Mouse (Mus musculus) 3T3-L1 (cell line): Measurements from ENCODE around the gene Ticrr.

Source experiments
- DNase-seq: peaks from one replicate; pipeline ENCODE4 v3.0.0-alpha.2; 2015; ENCODE audit warnings: low read depth, low spot score

Gene Ticrr

GRCm38 (mm10) chr7:79680231-79680630 lies 20.2 kb downstream of the Ticrr start:
- no peak for DNase-seq

DNA sequence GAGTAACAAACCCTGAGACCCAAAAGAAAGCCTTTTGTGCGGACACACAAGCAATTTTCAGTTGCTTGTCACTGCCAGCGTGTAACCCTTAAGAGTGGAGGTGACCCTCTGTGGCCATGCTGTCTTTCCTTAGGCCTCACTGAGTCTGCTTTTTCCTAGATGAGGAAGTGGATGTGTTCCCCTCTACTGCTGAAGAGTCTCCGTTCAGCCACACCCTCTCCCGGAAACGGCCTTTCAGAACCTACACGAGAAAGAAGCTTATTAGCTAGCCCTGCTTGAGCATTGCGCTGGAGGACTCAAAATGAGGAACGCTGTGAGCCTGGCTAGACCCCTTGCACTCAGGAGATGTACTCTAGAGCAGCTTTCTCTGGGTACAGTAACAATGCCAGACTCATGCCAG lies 36.5 kb downstream of the Ticrr start:
- DNase-seq = no peak

- DNase-seq = no peak
These were observed 42.8 kb downstream of the Ticrr start for GRCm38 (mm10) chr7:79702755-79703154.

GRCm38 (mm10) chr7:79705210-79705609 lies 45.2 kb downstream of the Ticrr start:
- no peak for DNase-seq

DNA sequence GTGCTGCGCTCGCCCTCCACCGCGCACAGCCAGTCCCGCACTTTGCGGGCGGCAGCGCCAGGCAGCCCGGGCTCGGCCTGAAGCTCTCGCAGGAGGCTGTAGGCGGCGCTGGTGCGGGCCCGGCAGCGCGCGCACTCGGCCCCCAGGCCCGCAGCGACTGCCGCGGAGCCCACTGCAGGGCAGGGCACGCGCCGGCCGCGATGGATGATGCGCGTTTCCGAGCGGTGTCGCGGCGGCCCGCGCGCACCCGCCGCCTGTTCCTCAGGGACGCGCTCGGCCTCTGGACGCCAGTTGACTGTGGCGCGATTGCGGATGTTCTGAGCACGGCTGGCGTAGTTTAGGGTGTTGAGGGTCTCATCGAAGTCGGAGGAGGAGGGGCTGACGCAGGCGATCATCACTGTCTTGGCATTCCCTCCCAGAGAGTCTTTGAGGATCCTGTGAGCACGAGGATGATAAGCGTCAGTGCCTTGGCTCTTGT lies 50.2 kb downstream of the Ticrr start:
- DNase-seq = no peak

- no peak for DNase-seq
These were observed 50.8 kb downstream of the Ticrr start for GRCm38 (mm10) chr7:79710831-79711230.

- DNase-seq = peak; percentile 64
These were observed 55.4 kb downstream of the Ticrr start, which contains the start of gene Kif7 for GRCm38 (mm10) chr7:79715187-79715981. Gene Kif7 (minus strand): TSS chr7:79715720.

DNA sequence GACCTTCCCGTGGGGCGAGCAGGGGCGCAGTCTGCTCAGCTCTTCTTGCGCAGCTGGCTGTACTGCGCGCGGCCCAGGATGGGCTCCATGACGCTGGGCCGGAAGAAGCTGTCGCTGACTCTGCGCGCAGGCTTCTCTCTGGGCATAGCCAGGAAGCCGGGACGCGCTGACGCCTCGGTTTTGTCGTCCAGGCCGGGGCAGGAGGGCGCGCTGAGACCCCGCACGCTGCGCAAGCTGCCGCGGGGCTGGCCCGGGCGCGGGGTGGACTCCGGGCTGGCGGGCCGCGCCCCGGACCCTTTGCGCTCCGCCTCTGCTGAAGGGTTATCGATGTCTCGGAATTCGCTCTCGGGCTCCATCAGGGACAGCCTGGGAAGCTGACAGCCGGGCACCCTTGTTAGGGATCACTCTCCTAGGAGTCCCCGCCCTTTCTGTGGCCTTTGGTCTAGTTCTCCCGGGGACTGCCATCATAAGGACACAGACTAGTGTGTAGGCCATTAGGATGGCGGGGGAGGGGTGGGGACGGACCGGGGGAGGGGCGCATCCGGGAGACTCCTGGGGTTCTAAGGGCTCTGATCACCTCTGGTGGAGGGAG lies 61.5 kb downstream of the Ticrr start:
- DNase-seq = no peak

DNA sequence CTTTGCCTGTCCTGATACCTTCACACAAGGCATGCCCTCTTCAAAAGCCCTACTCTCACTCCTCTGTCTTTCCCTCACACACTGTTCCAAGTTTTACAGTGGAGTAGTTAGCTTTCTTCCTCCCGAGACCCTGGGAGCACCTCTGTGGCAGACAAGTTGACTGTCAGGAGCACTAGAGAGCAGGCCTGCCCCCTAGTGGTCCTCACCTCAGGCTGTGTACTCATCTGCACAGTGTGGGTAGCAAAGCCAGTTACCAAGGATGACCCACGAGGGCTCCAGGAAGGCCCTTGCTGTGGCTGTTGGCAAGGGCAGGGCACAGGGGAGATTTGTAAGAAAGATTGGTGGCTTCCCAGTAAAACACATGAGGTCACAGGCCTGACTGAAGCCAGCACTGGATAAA lies 67.1 kb downstream of the Ticrr start:
- DNase-seq = peak; percentile 58

- peak; percentile 74 for DNase-seq
These were observed 68.2 kb downstream of the Ticrr start for GRCm38 (mm10) chr7:79728219-79728618.

GRCm38 (mm10) chr7:79729169-79729568 lies 69.2 kb downstream of the Ticrr start:
- DNase-seq = peak; percentile 76

DNA sequence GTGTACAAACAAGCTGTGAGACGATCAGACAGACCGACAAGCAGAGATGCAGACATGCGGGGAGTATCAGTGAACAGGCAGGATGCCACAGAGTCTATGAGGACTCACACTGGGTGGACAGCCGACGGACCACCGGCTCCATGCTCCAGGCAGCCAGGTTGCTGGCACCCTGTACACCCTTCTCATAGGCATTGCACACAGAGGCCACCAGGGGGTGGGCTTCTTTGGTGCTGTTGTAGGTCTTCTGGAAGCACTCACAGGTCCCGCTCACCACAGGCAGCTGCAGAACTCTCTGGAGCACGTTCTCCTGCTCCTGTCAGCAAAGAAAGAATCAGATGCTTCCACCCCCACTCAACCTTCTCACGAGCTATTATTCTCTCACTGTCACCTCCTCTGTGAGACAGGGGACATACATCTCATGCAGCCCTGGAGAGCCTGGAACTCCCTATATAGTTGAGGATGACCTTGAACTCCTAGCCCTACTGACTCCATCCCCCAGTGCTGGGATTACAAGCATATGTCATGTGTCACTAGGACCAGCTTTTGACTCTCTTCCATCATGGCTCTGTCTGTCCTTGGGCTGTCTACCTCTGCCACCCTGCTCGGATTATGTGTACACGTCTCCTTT lies 69.9 kb downstream of the Ticrr start:
- DNase-seq = peak; percentile 58

GRCm38 (mm10) chr7:79731438-79731837 lies 71.4 kb downstream of the Ticrr start:
- no peak for DNase-seq

- no peak for DNase-seq
These were observed 72.6 kb downstream of the Ticrr start, which contains the start of gene Plin1 for GRCm38 (mm10) chr7:79732622-79733021. Gene Plin1 (minus strand): TSS chr7:79732903.

GRCm38 (mm10) chr7:79734563-79734962 lies 74.6 kb downstream of the Ticrr start:
- DNase-seq = no peak

- DNase-seq = no peak
These were observed 76.5 kb downstream of the Ticrr start for GRCm38 (mm10) chr7:79736511-79736910.

GRCm38 (mm10) chr7:79738913-79739312 lies 78.9 kb downstream of the Ticrr start:
- DNase-seq = no peak

DNA sequence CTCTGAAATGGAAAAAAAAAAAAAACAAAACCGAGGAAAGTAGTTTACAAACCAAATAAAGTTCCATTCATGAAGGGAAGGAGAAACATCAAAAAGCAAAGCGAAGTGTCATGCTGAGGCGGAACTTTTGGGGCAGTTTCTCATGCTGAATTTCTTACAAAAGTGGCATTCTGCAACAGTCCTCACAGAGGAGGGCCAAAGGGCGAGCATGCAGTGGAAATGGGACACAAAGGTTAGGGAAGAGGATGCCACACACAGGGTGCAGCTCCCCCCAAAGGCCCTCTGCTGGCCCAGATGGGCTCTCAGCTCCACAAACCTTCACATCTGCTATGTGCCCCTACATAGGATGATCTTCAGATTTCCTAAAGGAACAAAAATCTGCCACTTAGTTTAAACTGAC lies 80.3 kb downstream of the Ticrr start:
- DNase-seq = no peak

DNA sequence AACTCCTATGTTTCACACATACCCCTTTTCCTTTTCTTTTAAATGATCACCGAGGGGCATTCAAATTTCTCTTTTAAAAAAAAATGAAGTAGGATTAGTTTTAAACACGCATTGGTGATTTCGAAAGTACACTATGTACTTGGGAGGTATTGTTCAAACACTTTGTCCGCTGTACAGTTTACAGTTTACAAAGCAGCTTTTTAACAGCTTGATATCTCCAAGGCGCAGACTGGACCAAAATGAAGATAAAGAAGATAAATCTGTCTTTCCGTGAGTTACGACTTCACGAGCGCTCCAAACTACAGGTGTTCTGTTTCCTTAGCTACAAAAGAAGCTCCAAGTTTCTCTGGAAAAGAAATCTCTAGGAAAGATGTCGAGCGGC lies 82.3 kb downstream of the Ticrr start:
- no peak for DNase-seq

- peak; percentile 84 for DNase-seq
These were observed 82.9 kb downstream of the Ticrr start, which contains the start of the genes Pex11a and Wdr93 for GRCm38 (mm10) chr7:79742659-79743536. Gene Pex11a (minus strand): TSS chr7:79743131. Gene Wdr93 (plus strand): TSS chr7:79743163.

DNA sequence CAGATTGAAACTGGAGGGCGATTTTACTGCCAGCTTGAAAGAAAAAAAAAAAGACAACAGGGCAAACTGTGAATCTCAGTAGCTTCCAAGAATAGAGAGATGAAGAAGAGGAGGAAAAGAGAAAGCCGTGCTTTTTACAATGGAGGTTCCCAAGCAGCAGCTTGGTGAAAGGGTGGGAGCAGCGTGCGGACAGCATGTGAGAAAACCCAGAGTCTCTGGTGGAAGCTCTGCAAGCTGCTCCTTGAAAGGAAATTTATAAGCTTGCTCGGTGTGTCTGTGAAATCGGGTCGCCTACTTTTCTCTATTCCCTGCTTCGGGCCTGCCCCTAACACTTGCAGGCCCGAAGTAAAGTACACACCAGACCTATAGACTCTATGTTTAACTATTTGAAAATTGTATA lies 84.1 kb downstream of the Ticrr start:
- DNase-seq = no peak
